Mouse (Mus musculus) cerebellum, adult 8-10 months (tissue): ENCODE results near the gene Lpcat1.
A peak's percentile ranks its signal among the peaks of the same experiment; 100 is the strongest.

Experiments
- DNase-seq: peaks from one replicate; pipeline ENCODE4 v3.0.0; 2022

Gene Lpcat1

GRCm38 (mm10) chr13:73467034-73467420 lies at the start of gene Lpcat1:
Lpcat1 (plus strand) TSS chr13:73467197.
- peak; percentile 92 for DNase-seq

DNA sequence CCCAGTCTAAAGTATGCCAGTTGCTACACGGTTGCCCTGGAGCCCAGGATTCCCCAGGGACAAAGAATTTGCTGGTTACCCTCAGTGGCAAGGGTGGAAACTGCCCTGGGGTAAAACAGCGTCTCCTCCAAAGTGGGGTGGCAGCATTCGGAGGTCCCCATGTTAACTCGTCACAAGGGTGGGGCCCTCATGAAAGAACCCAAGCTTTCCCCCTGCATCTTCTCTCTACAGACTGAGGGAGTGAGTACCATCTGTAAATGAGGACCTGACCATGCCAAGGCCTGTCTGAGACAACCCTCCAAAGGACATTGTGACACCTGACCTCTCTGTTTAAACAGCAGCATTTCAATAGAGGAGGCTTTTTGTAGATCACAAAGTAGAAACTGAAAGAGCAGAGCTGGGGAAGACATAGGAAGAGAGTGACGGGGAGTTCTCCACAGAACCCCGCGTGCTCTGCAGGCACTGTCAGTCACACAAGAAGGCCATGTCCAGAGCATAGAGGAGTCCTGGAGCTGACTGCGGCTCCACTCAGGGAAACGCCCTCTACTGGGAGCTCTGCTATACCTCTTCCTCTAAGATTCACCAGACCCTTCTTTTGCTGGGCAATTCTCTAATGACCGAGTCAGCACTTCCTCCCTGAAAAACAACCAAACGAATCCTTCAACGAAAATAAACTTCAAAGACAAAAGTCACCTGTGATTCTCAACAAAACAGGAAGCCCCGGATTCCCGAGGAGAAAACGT lies 49.3 kb upstream of the Lpcat1 start:
- no peak for DNase-seq

DNA sequence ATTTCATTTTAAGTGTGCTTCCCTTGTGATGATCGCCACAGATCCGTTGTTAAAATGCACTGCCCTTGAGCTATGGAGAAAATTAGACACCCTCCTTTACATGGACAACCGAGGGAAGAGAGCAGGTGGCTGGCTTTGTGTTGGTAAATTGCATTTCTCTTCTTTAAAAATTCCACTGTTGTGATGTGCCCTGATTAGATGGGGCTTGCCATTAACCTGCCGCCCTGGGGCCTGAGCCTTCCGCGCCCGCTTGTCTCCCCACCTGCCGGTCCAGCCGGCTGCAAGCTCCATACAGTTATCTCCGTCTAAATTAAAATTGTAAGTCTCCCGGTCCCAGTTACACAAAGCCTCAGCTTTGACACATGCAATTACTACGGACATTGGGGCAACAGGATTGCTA lies 48.7 kb upstream of the Lpcat1 start:
- DNase-seq: no peak

DNA sequence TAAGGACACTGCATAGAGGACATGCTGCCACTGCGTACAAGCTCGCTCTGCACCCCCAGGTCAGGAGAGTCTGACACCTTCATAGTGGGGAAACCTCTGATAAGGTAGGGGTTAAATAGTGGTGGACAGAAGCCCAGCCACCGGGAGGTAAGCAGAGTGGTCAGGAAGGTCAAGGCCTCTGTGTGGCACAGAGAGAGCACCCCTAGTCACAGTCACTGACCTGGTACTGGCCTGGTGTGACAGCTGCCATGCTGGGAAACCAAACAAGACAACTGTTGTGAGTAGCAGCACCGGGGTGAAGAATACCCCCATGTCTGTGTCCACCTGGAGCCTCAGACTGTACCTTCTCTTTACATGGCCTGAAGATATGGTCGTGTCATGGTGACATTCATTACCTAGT lies 47.8 kb upstream of the Lpcat1 start:
- DNase-seq: no peak

DNA sequence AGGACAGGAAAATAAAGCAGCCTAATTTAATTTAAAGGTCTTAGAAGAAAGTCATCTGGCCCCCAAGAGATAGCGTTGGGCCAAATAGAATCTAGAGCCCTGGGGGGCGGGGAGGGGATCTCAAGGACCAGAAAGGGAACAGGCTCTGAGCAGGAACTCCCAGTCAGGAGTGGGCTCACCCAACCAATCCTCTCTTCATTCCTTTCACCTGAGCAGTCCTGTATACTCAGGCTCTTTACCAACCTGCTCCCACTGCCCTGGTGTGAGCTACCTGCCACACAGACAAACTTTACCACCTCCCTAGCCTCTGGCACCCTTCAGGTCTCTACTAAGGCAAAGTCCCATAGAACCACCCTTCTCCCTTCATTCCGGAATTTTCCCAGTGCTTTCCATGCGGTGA lies 44.0 kb upstream of the Lpcat1 start:
- no peak for DNase-seq

GRCm38 (mm10) chr13:73425035-73425434 lies 42.0 kb upstream of the Lpcat1 start:
- DNase-seq: no peak

- peak; percentile 68 for DNase-seq
Measured at GRCm38 (mm10) chr13:73425839-73426490, 41.0 kb upstream of the Lpcat1 start.

DNA sequence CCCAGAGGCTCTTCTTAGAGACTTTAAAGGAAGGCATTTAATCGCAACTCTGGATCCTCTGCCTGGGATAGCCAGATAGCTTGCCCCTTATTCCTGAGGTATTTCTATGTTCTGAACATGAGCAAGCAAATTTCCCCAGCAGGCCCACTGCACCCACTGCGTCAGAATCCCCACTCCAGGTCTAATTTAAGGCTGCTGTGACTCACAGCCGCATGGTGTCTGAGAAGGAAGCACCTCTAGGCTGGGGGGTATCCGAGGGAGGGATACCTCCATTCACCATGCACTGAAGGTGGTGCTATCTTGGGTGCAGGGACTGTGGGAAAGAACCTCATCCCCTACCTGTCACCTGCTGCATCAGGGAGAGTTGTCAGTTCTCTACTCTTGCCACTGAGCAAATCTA lies 40.4 kb upstream of the Lpcat1 start:
- DNase-seq: no peak

DNA sequence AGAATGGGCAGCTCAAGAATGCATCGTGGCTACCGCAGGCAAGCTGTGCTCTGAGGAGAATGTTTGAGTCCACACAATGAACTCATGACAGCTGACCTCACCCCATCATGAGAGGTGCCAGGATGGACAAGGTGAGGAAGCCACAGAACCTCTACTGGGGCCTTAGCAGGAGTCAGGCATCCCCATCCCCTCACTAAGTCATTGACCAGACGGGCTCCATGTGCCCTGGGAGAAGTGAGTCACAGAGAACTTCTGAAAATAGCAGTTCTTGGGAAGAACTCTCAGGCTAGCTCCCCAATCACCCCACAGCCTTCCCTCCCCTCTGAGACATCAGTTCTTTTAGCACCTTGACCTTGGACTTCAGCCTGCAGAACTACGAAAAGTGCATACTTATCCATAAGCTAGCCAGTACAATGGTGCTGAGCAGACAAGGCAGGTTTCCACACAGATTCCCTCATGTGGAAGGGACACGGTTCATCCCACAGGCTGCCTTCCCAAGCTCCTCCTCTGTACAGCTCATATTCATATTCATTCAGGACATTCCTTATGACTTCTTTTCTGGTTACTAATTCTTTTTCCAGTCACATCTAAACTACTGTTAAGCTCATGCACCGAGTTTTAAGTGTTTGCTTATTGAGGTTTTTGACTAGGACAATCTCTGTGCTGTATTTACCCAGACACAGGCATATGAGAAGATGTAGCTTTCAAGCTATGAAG lies 37.2 kb upstream of the Lpcat1 start:
- DNase-seq: no peak

DNA sequence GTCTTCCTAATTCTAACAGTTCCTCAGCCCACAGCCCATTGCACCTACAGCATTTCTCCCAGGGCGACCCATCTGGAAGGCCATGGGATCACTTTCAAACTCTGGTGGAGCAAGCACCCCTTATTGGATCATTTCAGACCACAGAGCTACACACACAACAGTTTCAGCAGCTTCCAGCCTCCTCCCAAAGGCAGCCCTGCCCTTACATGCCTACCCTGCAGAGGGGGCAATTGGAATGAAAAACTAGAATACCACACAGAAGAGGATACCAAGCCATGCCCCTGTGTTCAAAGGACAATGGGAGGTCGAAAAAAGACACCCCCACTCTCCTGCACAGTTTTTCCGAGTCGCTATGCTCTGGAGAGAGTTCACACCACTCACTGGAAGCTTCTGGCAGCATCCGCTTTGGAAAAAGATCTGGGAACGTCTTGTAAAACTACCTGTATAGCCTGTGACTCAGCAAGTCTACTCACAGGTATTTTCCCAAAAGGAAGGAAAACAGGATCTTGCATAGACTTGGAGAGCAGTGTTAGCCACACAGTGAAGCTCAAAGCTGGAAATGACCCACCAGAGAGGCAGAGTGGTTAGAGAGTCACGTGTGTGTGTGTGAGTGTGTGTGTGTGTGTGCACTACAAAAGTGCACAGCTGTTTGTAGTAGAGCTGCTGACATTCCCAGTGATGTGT lies 34.4 kb upstream of the Lpcat1 start:
- DNase-seq: no peak

DNA sequence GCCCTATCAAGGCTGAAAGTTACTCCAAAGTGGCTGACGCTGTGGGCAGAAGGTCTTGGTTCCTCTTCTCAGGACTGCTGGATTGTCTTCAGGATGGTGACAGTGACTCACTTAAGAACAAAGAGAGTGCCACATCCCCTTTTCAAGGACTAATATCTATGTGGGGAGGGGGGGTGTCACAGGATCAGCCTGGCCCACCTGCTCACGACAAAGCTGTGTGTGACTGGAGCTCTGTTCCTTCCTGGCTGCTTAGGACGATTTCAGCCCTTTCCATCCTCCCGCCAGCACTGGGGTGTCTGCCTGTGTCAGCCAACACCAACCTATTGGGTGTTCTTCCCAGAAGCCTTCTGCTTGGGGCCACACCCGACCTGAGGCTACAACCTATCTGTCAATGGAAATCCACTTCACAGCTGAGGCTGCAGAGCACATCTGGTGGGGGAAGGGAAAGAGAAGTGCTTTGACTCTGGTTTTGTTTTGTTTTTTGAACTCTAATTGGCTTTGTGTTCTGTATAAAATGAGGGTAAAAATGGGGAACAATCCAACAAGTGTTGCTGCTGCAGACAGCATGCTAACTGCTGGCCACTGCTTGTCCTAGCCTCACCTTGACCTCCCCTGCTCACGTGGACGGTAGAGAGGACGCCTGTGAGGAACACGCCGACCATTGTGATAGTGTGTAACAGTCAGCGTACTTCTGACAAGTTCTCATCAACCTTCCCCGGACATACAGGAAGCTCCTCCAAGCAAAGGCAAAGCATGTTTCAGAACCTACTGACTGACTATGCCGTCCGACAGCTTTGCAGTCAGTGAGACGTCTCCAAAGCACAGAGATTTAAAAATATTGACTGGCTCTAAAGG lies 33.1 kb upstream of the Lpcat1 start:
- DNase-seq: no peak

DNA sequence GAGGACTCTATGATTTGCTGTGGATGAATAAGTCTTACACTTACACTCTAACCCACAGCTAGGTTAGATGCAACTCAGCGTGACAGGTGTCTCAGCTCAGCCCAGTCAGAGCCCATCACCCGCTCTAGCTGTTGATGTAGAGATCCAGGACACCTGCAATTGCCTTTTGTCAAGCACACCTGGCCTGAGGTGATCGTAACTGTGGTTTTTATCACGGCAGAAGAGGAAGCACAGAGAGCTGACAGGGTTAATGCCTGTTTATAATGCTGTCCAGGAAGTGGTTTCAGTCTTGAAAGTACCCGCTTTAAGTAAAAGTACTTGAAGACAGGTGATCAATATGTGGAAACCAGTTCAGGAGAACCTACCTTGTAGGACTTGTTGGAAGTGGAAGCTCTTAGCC lies 32.3 kb upstream of the Lpcat1 start:
- no peak for DNase-seq

GRCm38 (mm10) chr13:73435662-73436061 lies 31.3 kb upstream of the Lpcat1 start:
- no peak for DNase-seq

- DNase-seq: no peak
Measured at GRCm38 (mm10) chr13:73439057-73439456, 27.9 kb upstream of the Lpcat1 start.

DNA sequence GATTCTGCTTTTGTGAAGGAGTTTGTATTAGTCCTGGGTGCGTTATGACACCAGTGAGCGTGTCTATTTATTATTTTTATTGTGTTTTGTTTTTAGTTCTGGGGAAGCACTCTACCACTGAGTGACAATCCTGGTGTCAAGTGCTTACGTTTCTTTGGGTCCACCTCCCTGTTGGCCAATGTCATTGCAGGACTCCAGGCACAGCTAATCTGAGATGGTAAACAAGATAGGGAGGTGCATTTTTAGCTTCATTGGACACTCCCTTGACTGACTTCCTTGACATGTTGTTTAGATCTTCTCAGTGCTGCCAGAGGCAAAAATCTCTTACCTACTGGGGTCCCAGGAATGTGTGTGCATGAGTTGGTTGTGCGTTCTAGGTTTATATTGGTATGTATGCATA lies 26.0 kb upstream of the Lpcat1 start:
- no peak for DNase-seq

DNA sequence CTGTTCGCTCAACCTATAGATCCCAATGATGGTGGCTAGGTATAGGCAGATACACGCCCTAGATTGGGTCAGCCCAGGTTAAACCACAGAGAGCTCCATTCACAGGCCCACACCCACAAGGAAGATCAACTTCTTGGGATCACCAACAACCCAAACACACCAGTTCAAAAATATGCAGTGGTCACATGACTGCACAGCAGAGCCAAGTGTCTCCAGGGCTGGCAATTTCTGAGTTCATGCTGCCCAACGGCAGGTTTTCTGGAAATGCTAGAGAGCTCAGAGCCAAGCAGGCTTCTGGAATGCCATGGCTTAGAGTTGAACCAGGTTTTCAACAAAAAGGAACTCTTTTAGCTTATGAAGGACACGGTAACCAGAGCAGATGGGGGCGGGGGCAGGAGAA lies 25.3 kb upstream of the Lpcat1 start:
- no peak for DNase-seq

DNA sequence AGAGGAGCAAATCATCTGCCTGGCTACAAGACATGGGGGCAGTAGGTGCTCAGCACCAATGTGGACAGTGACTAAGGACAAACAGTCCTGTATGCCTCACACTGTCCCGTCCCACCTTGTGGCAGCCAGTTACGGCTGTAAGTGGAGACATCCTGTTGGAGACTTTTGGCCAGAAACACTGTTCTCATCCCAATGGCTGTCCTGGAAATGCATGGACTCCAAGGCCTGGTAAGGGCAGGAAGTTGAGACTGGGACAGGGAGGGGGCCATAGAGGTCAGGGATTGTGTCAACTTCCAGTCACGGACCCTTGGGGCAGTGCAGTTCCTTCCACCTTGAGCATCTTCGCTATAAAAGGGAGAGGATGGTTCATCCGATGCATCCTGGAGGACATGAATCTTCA lies 24.6 kb upstream of the Lpcat1 start:
- no peak for DNase-seq

DNA sequence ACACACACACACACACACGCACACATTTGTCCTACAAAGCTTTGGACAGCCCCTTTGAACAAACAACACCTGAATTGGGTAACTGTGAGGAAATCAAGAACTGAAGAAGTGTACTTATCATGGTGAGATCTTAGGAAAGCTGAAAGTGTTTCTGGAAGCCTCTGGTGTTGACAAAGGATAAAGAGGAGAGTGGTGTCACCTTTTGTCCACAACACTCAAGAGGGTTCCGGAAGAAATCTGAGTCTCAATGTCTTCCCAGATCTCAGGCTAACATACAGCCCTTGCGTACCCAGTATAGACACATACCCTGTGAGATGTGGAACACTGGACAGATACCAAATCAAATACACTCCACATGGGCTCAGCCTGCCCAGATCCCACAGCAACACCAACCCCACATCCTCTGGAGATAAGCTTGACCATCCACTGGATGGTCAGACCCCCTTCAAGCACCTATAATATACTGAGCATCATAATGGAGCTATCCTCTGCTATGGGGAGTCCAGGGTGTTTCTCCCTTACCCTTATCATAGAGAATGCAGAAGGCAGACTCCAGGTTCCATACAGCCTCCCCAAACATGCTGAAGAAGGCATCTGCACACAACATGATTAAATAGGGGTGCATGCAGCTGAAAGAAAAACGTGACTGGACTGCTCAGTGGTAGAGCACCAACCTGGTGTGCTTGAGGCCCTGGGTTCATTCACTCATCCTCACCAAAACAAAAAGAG lies 23.7 kb upstream of the Lpcat1 start:
- no peak for DNase-seq

DNA sequence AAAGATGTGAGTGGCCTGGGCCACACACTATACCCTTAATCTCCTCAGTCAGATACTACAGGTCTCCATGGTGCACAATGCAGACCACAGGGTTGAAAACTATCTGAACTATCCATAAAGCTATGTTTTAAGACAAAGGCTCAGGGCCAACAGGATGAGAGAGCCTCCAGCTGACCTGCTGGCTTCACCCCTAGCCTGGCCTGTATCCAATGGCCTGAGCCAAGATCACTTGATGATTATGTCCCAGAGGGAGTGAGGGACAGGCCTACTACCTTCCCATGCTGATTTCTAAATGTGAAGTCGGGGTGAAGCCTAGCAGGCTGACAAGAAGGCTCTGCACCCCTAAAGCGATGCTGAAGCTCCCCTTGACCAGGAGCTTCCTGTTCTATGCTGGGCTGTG lies 21.9 kb upstream of the Lpcat1 start:
- DNase-seq: no peak

DNA sequence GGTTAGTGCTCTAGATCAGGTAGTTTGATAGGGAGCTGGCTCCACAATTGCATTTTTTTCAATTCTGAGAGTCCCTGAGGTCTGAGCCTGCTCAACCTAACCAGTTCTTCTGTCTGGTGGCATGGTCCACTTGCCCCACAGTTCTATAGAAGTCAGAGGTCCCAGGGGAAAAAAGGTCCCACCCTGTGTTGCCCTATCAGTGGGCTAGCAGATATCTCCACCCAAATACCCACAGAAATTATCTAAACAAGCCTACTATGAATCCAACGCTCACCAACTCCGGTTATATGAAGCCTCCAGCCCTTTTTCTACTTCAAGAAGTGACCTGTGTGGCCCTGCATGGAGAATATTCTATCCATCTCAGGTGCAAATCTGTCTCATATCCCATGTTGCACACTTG lies 20.9 kb upstream of the Lpcat1 start:
- DNase-seq: no peak

GRCm38 (mm10) chr13:73446494-73446893 lies 20.5 kb upstream of the Lpcat1 start:
- no peak for DNase-seq

- DNase-seq: no peak
Measured at GRCm38 (mm10) chr13:73446943-73447342, 20.1 kb upstream of the Lpcat1 start.
